Mouse (Mus musculus) naive thymus-derived CD4-positive, alpha-beta T cell, adult 2 months (primary cell): ENCODE data around the gene Olfr1270.
"Not testable (repeated sequence)": the region's sequence is repeated elsewhere in the genome, so short reads cannot be mapped to it uniquely, and the experiment has no call there.

Experiments used
- DNase-seq: peaks from one replicate; pipeline ENCODE4 v3.0.0-alpha.2; 2011; ENCODE audit warnings: low read depth

Gene Olfr1270

GRCm38 (mm10) chr2:90152991-90153390 is at the start of gene Olfr1270:
Gene Olfr1270 (minus strand): TSS chr2:90153091.
- DNase-seq: no peak

GRCm38 (mm10) chr2:90199606-90200005 is 46.7 kb upstream of the Olfr1270 start:
- DNase-seq: not testable (repeated sequence)

GRCm38 (mm10) chr2:90195285-90195684 is 42.4 kb upstream of the Olfr1270 start:
- DNase-seq: not testable (repeated sequence)

GRCm38 (mm10) chr2:90194750-90195149 is 41.9 kb upstream of the Olfr1270 start:
- DNase-seq: not testable (repeated sequence)

- DNase-seq: not testable (repeated sequence)
Observed at GRCm38 (mm10) chr2:90187082-90187481, 34.2 kb upstream of the Olfr1270 start.

- DNase-seq: not testable (repeated sequence)
Observed at GRCm38 (mm10) chr2:90186082-90186481, 33.2 kb upstream of the Olfr1270 start.

GRCm38 (mm10) chr2:90153916-90154315 is 1.0 kb upstream of the Olfr1270 start:
- no peak for DNase-seq

GRCm38 (mm10) chr2:90142196-90142595 is 10.7 kb downstream of the Olfr1270 start, which contains the start of gene Olfr32:
Gene Olfr32 (minus strand): TSS chr2:90142296.
- no peak for DNase-seq

GRCm38 (mm10) chr2:90121312-90121711 is 31.6 kb downstream of the Olfr1270 start, which contains the start of gene Olfr1269:
Gene Olfr1269 (minus strand): TSS chr2:90121412.
- DNase-seq: no peak
